Mouse (Mus musculus): ENCODE measurements at regions not wholly inside any gene's neighbourhood (a gene's known extent, or its start where the extent isn't known, plus 50 kb on each side); places are given as distances from the start of the nearest gene placed in this dataset.
A peak's percentile ranks its signal among the peaks of the same experiment; 100 is the strongest.

GRCm38 (mm10) chr16:31598409-31598988 lies 64.7 kb upstream of the Dlg1 start:
- DNase-seq, result peak; percentile 25

GRCm38 (mm10) chr16:31598989-31599421 lies 64.2 kb upstream of the Dlg1 start:
- DNase-seq, result no peak

GRCm38 (mm10) chr16:31601278-31601677 lies 62.0 kb upstream of the Dlg1 start:
- no peak for DNase-seq

- no peak for DNase-seq
Observed at GRCm38 (mm10) chr16:31603185-31603584, 60.1 kb upstream of the Dlg1 start.

DNA sequence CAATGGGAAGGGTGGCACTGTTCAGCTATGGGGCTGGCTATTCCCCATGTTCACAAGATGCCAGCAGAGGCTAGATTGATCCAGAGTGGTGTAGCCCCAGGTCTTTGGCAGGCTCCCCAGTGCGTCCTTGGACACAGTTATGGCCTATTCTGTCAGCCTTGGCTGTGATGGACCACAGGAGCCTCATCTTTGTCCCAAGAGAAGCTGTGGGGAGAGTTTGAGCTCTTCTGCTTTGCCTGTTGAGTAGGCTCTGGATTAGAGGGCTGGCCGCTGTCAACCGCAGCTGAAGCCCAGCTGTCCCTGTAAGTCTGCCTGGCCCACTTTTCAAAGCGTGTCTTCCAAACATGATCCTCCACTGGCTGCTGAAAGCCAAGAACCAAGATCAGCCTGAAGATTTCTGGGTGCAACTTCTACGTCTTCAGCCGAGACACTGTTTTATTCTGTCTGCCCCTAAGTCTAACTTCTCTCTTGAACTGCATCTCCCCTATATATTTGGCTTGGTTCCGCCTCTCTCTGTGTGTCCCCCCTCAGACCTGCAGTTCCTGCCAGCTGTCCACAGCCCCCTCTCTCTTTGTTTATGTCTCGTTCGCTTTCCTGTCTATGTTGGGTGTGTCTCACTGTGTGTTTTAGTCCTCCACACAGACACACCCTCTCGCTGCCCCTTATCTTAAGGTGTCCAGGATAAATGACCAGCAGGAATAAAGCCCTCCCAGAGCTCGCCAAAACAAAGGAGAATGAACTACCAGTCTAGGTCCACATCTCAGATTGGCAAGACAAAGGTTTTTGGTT lies 56.7 kb upstream of the Dlg1 start:
- peak; percentile 33 for DNase-seq

DNA sequence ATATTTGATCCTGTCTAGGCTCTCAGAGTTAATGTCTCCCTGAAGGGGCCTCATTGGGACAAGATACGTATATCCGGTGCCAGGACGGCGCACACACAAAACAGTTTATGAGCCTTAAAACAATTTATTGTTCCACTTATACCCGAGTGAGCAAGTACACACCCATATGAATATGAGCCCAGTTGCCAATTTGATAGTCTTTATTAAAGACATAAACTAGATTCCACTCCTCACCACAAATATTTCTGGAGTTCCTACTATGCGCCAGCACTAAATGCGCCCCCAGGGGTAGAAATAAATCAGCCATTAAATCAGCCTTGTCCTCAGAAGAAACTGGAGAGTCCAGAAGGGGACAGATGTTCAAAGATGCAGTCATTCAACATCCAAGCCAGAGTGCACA lies 54.3 kb upstream of the Dlg1 start:
- DNase-seq, result no peak

- no peak for DNase-seq
Observed at GRCm38 (mm10) chr16:31609394-31610172, 53.7 kb upstream of the Dlg1 start.

Data from heart, postnatal 4 days (tissue).